ENCODE assay signal across 33 mouse cellular contexts in genomic region chr2:145761436-145761835, GRCm38 (mm10).
"Had no signal": no experiment of that assay in that cellular context is flagged by ENCODE, and none has a peak within 500 bp of the region (broad histone marks: within the 10 kb centered on the region; RNA-seq: fewer than 3 reads in every experiment).

No protein-coding gene starts in this region.

- H3K27ac ChIP-seq: heart, embryonic 13.5 days; heart, embryonic 15.5 days; hindbrain, embryonic 10.5 days; hindbrain, embryonic 12.5 days; hindbrain, embryonic 13.5 days; hindbrain, embryonic 14.5 days; hindbrain, embryonic 15.5 days; hindbrain, postnatal 0 days; intestine, embryonic 15.5 days; kidney, embryonic 15.5 days; kidney, postnatal 0 days; layer of hippocampus, adult 2 months; left cerebral cortex, adult 2 months had no signal

- H3K9me3 ChIP-seq: heart, embryonic 12.5 days; heart, embryonic 13.5 days; heart, embryonic 15.5 days; hindbrain, embryonic 10.5 days; hindbrain, embryonic 12.5 days; hindbrain, embryonic 13.5 days; hindbrain, embryonic 15.5 days; intestine, embryonic 15.5 days; kidney, embryonic 15.5 days had no signal

- H3K4me3 ChIP-seq: heart, embryonic 12.5 days; heart, embryonic 13.5 days; heart, embryonic 15.5 days; hindbrain, embryonic 10.5 days; hindbrain, embryonic 12.5 days; hindbrain, embryonic 13.5 days; hindbrain, embryonic 15.5 days; intestine, embryonic 15.5 days; kidney, embryonic 15.5 days; layer of hippocampus, adult 2 months; left cerebral cortex, adult 2 months had no signal

- H3K4me2 ChIP-seq: heart, embryonic 11.5 days; heart, embryonic 12.5 days; heart, embryonic 13.5 days; heart, embryonic 15.5 days; hindbrain, embryonic 12.5 days; hindbrain, embryonic 13.5 days; hindbrain, embryonic 14.5 days; hindbrain, embryonic 15.5 days; intestine, embryonic 15.5 days; kidney, embryonic 15.5 days had no signal

- H3K27me3 ChIP-seq: heart, embryonic 12.5 days; heart, embryonic 13.5 days; heart, embryonic 15.5 days; hindbrain, embryonic 12.5 days; hindbrain, embryonic 13.5 days; hindbrain, embryonic 15.5 days; intestine, embryonic 15.5 days; kidney, embryonic 15.5 days had no signal

- H3K36me3 ChIP-seq: heart, embryonic 12.5 days; heart, embryonic 13.5 days; heart, embryonic 15.5 days; hindbrain, embryonic 10.5 days; hindbrain, embryonic 12.5 days; hindbrain, embryonic 13.5 days; hindbrain, embryonic 15.5 days; intestine, embryonic 15.5 days; kidney, embryonic 15.5 days had no signal

- H3K9ac ChIP-seq: heart, embryonic 12.5 days; heart, embryonic 13.5 days; heart, embryonic 15.5 days; hindbrain, embryonic 12.5 days; hindbrain, embryonic 13.5 days; hindbrain, embryonic 14.5 days; hindbrain, embryonic 15.5 days; intestine, embryonic 15.5 days; kidney, embryonic 15.5 days had no signal

- DNase-seq: heart, postnatal 10 days; heart, postnatal 14 days; heart, postnatal 36 days; heart, postnatal 4 days; kidney, adult 11 months; kidney, adult 18-20 months; kidney, adult 2 months; kidney, adult 8-10 months; kidney, postnatal 10 days; kidney, postnatal 14 days; kidney, postnatal 25 days; kidney, postnatal 36 days; kidney, postnatal 4 days; layer of hippocampus, postnatal 36 days had no signal

- ATAC-seq: hindbrain, embryonic 16.5 days; hindbrain, postnatal 0 days; inflammation-experienced regulatory T-cells, adult 6 months; intestine, embryonic 15.5 days; intestine, embryonic 16.5 days; intestine, postnatal 0 days had no signal

- H3K4me1 ChIP-seq: hindbrain, embryonic 12.5 days; hindbrain, embryonic 15.5 days; kidney, embryonic 15.5 days had no signal
